Mouse (Mus musculus): Measurements from ENCODE around the gene Cpxm1. TPM values are rescaled to one million over a fixed set of nuclear protein-coding genes. Genes with fewer than 3 reads are reported as not detected.
A peak's percentile ranks its signal among the peaks of the same experiment; 100 is the strongest.

Cpxm1 gene
- 34.3 and 49.9 TPM in 2 replicates for polyA plus RNA-seq (2012; rRNA removed)

GRCm38 (mm10) chr2:130397186-130397985 lies at the start of gene Cpxm1:
Gene Cpxm1, minus strand, starts transcription at chr2:130397574.
- no peak for DNase-seq (ENCODE audit: low read depth)

GRCm38 (mm10) chr2:130442162-130442561 lies 44.8 kb upstream of the Cpxm1 start:
- no peak for DNase-seq (ENCODE audit: low read depth)

- no peak for DNase-seq (ENCODE audit: low read depth)
Measured at GRCm38 (mm10) chr2:130439840-130440480, 42.6 kb upstream of the Cpxm1 start.

- DNase-seq (ENCODE audit: low read depth): no peak
Measured at GRCm38 (mm10) chr2:130438861-130439260, 41.5 kb upstream of the Cpxm1 start.

GRCm38 (mm10) chr2:130436769-130437168 lies 39.4 kb upstream of the Cpxm1 start:
- DNase-seq (ENCODE audit: low read depth): no peak

GRCm38 (mm10) chr2:130433152-130433551 lies 35.8 kb upstream of the Cpxm1 start:
- DNase-seq (ENCODE audit: low read depth): no peak

- no peak for DNase-seq (ENCODE audit: low read depth)
Measured at GRCm38 (mm10) chr2:130432157-130432556, 34.8 kb upstream of the Cpxm1 start.

GRCm38 (mm10) chr2:130430484-130430883 lies 33.1 kb upstream of the Cpxm1 start:
- no peak for DNase-seq (ENCODE audit: low read depth)

GRCm38 (mm10) chr2:130429851-130430250 lies 32.5 kb upstream of the Cpxm1 start:
- no peak for DNase-seq (ENCODE audit: low read depth)

GRCm38 (mm10) chr2:130425112-130425511 lies 27.7 kb upstream of the Cpxm1 start:
- no peak for DNase-seq (ENCODE audit: low read depth)

GRCm38 (mm10) chr2:130424126-130424853 lies 26.9 kb upstream of the Cpxm1 start, which contains the start of the genes Vps16 and Pced1a:
Gene Vps16, plus strand, starts transcription at chr2:130424339.
Gene Pced1a, minus strand, starts transcription at chr2:130424701.
- peak; percentile 52 for DNase-seq (ENCODE audit: low read depth)

GRCm38 (mm10) chr2:130423397-130424125 lies 26.2 kb upstream of the Cpxm1 start:
- no peak for DNase-seq (ENCODE audit: low read depth)

GRCm38 (mm10) chr2:130421781-130422620 lies 24.6 kb upstream of the Cpxm1 start:
- no peak for DNase-seq (ENCODE audit: low read depth)

GRCm38 (mm10) chr2:130414094-130414856 lies 16.9 kb upstream of the Cpxm1 start:
- DNase-seq (ENCODE audit: low read depth): no peak

GRCm38 (mm10) chr2:130412775-130413174 lies 15.4 kb upstream of the Cpxm1 start:
- DNase-seq (ENCODE audit: low read depth): no peak

- no peak for DNase-seq (ENCODE audit: low read depth)
Measured at GRCm38 (mm10) chr2:130411558-130412495, 14.5 kb upstream of the Cpxm1 start.

GRCm38 (mm10) chr2:130408194-130408593 lies 10.8 kb upstream of the Cpxm1 start:
- peak; percentile 54 for DNase-seq (ENCODE audit: low read depth)

GRCm38 (mm10) chr2:130406178-130406577 lies 8.8 kb upstream of the Cpxm1 start, which contains the start of gene Tmem239:
Gene Tmem239, plus strand, starts transcription at chr2:130406478.
- no peak for DNase-seq (ENCODE audit: low read depth)

- DNase-seq (ENCODE audit: low read depth): no peak
Measured at GRCm38 (mm10) chr2:130404939-130405338, 7.6 kb upstream of the Cpxm1 start, which contains the start of the genes Gm28372 and 1700020A23Rik. Gene Gm28372, plus strand, starts transcription at chr2:130405239. Gene 1700020A23Rik, plus strand, starts transcription at chr2:130405259.
